Mouse (Mus musculus): ENCODE measurements around the gene Tas2r122.
"Not testable (repeated sequence)": the region's sequence is repeated elsewhere in the genome, so short reads cannot be mapped to it uniquely, and the experiment has no call there.

Tas2r122 gene

DNA sequence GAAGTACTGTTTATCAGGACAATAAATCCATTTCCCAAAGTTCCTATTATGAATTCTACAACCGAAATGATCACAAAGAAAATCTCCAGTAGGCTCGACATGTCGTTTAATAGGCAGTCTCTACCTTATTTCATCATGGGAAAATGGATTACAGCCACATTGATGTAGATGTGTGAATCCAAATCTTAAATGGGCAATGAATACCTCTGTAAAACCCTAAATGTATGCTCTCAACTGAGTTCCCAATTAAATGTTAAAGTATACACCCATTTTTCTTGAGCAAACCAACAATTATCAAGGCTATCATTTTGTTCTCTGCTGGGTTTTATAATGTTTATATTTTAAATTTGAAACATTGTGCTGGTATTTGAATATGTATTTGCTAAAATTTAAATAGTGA lies at the start of gene Tas2r122:
Gene Tas2r122 (minus strand): TSS at position 101 of the 400 bp plus-strand sequence.
- DNase-seq: no peak

DNA sequence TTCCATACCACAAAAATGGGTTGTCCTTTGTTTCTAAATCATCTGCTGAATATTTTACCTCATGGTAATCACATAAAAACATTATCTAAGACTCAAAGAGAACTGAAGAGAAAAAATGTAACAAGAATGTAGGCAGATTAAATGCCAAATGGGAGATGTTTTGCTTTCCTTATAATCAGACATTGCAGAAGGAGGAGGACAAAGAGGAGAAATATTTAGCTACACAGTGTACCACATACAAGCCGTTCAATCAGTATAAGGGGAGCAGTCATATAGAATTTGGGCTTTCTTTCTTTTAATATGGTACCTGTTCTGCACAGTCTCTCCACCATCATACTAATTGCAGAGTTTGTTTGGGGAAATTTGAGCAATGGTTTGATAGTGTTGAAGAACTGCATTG lies 42.7 kb upstream of the Tas2r122 start, which contains the start of gene Tas2r124:
Gene Tas2r124 (plus strand): TSS at position 301 of the 400 bp plus-strand sequence.
- DNase-seq: no peak

DNA sequence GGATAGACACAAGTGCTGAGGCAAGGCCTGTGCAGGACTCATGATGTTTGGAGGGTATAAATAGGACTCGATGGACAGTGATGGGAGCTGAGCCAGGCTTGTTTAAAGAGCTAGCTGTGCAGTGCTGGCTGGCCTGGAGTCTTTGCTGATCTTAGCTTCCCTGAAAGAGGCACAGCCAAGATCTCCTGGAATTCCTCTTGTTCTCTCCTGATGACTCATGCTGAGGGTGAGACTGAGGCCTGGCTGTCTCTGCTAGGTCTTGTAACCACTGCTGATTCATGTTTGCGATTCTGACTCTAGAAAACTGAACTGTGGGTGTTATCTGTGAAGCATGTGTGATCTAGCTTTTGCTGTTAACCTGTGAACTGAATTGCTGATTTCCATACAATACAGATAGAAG lies 38.5 kb upstream of the Tas2r122 start:
- no peak for DNase-seq

- DNase-seq: no peak
Observed at GRCm38 (mm10) chr6:132737935-132738334, 26.2 kb upstream of the Tas2r122 start, which contains the start of gene Tas2r115. Gene Tas2r115 (minus strand): TSS chr6:132738035.

GRCm38 (mm10) chr6:132700907-132701306 lies 10.8 kb downstream of the Tas2r122 start, which contains the start of gene Tas2r121:
Gene Tas2r121 (minus strand): TSS chr6:132701007.
- no peak for DNase-seq

- not testable (repeated sequence) for DNase-seq
Observed at GRCm38 (mm10) chr6:132691596-132691995, 20.1 kb downstream of the Tas2r122 start.
